Mouse (Mus musculus) olfactory bulb, adult 2 months (tissue): ENCODE data around the gene Acsf2.

ENCODE experiments used
- CTCF ChIP-seq: fragments of 200-500 bp; IDR thresholded peaks from 2 replicates; pipeline ENCODE4 v1.5.1; 2012; ENCODE audit warnings: low read depth, mild to moderate bottlenecking, low read length, moderate library complexity; ENCODE audit not compliant: insufficient read depth
- POLR2A ChIP-seq: fragments of 200-500 bp; IDR thresholded peaks from 2 replicates; pipeline ENCODE4 v1.6.1; 2012; ENCODE audit warnings: mild to moderate bottlenecking, low read depth, low read length, moderate library complexity; ENCODE audit not compliant: insufficient read depth

GRCm38 (mm10) chr11:94566534-94566933 is 35.1 kb downstream of the Acsf2 start:
- TF ChIP-seq CTCF (no peak), POLR2A (no peak)
